Mouse (Mus musculus) neural tube, embryonic 14.5 days (tissue): Measurements from ENCODE around the gene Ttc29. TPM values are rescaled to one million over a fixed set of nuclear protein-coding genes. Genes with fewer than 3 reads are reported as not detected.

Source experiments
- ATAC-seq: fragments of 200-750 bp; cut with Nextera tagmentation; 2 replicates; pipeline ENCODE4 v1.8.0; 2017; ENCODE audit warnings: low read depth, mild to moderate bottlenecking, moderate TSS enrichment, moderate library complexity
- H3K27ac ChIP-seq: fragments of 300-500 bp; sonication (generic); 2 replicates; pipeline ENCODE4 v1.5.1; 2014; ENCODE audit warnings: low read depth, mild to moderate bottlenecking, control low read depth, low read length, moderate library complexity, mixed read lengths
- H3K27me3 ChIP-seq: fragments of 300-500 bp; sonication (generic); 2 replicates; pipeline ENCODE4 v1.6.1; 2014; ENCODE audit warnings: low read length; ENCODE audit not compliant: control insufficient read depth, insufficient read depth
- H3K36me3 ChIP-seq: fragments of 300-500 bp; sonication (generic); 2 replicates; pipeline ENCODE4 v1.6.1; 2014; ENCODE audit warnings: low read length, mixed read lengths; ENCODE audit not compliant: control insufficient read depth, insufficient read depth
- H3K4me1 ChIP-seq: fragments of 300-500 bp; sonication (generic); 2 replicates; pipeline ENCODE4 v1.6.1; 2014; ENCODE audit warnings: low read length; ENCODE audit not compliant: control insufficient read depth, insufficient read depth
- H3K4me2 ChIP-seq: fragments of 300-500 bp; sonication (generic); 2 replicates; pipeline ENCODE4 v1.6.1; 2014; ENCODE audit warnings: mild to moderate bottlenecking, low read depth, low read length, control low read depth
- H3K4me3 ChIP-seq: fragments of 300-500 bp; sonication (generic); 2 replicates; pipeline ENCODE4 v1.5.1; 2014; ENCODE audit warnings: low read depth, low read length, control low read depth, mixed read lengths
- H3K9ac ChIP-seq: fragments of 300-500 bp; sonication (generic); replicated peaks from 2 replicates; pipeline ENCODE4 v1.6.1; 2014; ENCODE audit warnings: low read depth, mild to moderate bottlenecking, control low read depth, low read length, mixed read lengths
- H3K9me3 ChIP-seq: fragments of 300-500 bp; sonication (generic); 2 replicates; pipeline ENCODE4 v1.6.1; 2016; ENCODE audit warnings: low read length; ENCODE audit not compliant: control insufficient read depth
- WGBS: fragments of 180-500 bp; shearing (Covaris S2); extraction: QIAGEN DNeasy Blood & Tissue Kit; methylation state at CpG from one replicate; pipeline ENCODE4 v1.1.7; 2014; 5-methylcytosine and 5-hydroxymethylcytosine counted together
- polyA plus RNA-seq: library from polyadenylated mRNA; unstranded; fragments of >200 nt; fragmentation: Nextera tagmentation; extraction: Ambion mirVana; gene quantifications from 2 replicates; pipeline ENCODE4 v1.2.1, GENCODE M21; 2014

Gene Ttc29
- polyA plus RNA-seq, 1 experiment from 2014 or later, result 0.58 TPM

DNA sequence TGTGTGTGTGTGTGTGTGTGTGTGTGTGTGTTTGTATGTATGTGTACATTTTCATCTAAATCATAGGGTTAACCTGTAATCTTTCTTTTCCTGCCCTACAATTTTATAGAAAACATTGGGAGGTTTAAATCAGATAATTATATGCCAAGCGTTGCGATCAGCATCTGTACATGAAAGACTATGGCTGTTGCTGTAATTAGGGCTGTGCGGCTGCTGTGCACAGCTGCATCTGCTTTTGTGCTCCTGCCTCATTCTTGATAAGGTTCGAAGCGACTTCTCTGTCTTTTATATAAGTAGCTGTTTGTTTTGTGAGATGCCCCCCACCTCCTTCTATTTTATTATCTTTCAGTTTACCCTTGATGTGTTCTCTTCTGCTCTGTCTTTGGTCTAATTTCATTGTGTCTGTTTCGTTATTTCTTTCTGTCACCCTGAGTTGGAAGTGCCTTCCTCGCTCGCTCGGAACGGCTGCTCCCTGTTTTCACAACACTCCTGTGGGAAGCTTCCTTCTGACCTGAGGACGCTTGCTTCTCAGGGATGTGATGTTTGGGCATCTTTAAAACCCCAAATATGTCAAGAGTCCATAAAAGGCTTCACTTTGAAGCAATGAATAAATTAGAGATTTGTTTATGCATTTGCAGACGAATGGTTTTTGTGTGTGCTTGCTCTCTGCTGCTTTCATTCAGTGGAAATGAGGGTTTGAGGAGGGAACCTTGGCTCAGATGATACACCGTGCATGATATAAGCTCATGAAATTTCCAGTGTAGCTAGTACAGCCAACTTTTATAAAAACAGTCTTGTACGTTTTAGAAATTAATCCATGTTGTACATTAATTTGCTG lies 20.0 kb downstream of the Ttc29 start:
- H3K4me1 ChIP-seq, result no peaks in the 10 kb centered on the region
- no peaks in the 10 kb centered on the region for H3K27me3 ChIP-seq
- no peak overlapping the region for H3K4me3 ChIP-seq
- H3K9me3 ChIP-seq, result no peaks in the 10 kb centered on the region
- H3K27ac ChIP-seq, result no peak overlapping the region
- peak overlapping the region; percentile 23; the same call in 1 of the 2 replicates for H3K4me2 ChIP-seq
- no peaks in the 10 kb centered on the region for H3K36me3 ChIP-seq
- no peak for ATAC-seq
- 32% methylated on average over 14 of the region's 14 CpGs for WGBS
- peak overlapping the region; percentile 4; the same call in 1 of the 2 replicates for H3K9ac ChIP-seq

DNA sequence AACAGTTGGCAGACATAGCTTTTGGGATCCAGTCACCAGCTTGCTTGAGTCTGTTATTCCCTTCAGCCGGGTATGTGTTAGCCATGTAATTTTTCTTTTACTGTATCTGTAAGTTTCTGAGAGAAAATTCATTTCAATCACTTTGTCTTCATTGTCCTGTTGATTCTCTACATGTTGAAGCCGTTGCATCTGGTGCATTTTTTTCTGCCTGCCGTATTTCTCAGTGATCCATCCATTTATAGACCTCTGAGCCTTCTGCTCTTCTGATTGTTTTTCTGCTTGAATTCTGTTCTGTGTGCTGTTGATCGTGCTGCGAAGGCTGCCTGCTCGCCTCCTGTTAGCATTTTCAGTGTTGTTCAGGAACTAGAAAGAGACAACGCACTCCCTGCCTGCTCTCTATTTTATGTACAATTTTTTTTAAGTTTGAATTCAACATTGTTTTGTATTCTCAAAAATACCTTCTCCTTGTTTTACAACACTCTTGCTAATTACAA lies 20.7 kb downstream of the Ttc29 start:
- 62% methylated on average over 7 of the region's 7 CpGs for WGBS
- Histone ChIP-seq H3K27me3 (no peaks in the 10 kb centered on the region), H3K4me3 (no peak overlapping the region), H3K9ac (no peak overlapping the region), H3K27ac (no peak overlapping the region), H3K4me1 (no peaks in the 10 kb centered on the region), H3K36me3 (no peaks in the 10 kb centered on the region), H3K9me3 (no peaks in the 10 kb centered on the region), H3K4me2 (no peak overlapping the region; the same call in 1 of the 2 replicates)
- no peak for ATAC-seq

DNA sequence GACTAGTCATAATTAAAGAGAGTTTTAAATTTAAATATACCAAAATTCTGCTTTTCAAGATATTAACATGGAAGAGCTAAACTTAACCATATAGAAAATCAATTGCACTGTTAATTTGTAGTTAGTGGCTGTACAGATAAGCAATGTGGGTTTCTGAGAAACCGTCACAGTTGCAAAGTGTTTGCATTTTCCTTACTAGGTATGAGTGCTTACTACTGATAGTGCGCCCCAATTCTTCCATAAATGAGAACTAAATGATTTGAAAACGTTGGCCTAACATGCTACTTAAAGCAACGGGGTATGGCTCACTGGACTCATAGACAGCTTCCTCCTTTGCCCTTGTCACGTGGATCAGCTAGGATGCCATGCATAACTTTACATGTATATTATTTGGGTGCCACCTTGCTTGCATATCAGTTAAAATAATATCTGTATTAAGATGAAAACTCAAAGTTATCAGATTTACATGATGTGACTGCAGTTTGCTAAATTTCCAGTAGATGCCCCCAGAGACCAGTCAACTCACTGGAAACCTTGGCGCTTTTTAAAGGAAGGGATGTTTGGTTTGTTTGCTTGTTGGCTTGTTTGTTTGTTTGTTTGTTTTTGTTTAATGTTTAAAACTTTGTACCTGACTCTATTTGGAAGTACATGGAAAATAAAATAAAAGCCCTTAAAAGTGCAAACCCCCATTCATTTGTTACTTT lies 25.0 kb downstream of the Ttc29 start:
- Histone ChIP-seq H3K9ac (no peak overlapping the region), H3K4me3 (no peak overlapping the region), H3K9me3 (no peaks in the 10 kb centered on the region), H3K4me1 (no peaks in the 10 kb centered on the region), H3K27ac (no peak overlapping the region), H3K4me2 (no peak overlapping the region), H3K36me3 (no peaks in the 10 kb centered on the region), H3K27me3 (no peaks in the 10 kb centered on the region)
- ATAC-seq, result no peak
- WGBS, result 64% methylated on average over 6 of the region's 6 CpGs

DNA sequence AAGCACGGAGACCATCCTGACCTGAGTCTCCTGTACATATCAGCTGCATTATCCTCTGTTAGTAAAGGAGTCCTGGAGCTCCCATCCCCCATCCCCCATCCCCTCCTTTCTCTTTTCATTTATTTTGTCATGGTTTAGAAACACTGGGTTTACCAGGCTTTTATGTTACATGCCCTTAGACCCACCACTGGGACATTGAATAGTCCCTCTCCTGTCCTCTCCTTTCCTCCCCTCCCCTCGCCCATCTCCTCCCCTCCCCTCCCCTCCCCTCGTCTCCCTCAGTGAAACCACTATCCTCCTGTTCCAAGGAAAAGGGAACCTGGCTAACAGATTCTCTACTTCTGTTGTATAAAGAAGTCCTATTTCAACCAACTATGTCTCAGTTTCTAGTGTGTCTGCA lies 38.0 kb downstream of the Ttc29 start:
- Histone ChIP-seq H3K4me2 (no peak overlapping the region), H3K4me3 (no peak overlapping the region), H3K4me1 (no peaks in the 10 kb centered on the region), H3K36me3 (no peaks in the 10 kb centered on the region), H3K9ac (no peak overlapping the region), H3K27ac (no peak overlapping the region), H3K9me3 (no peaks in the 10 kb centered on the region), H3K27me3 (no peaks in the 10 kb centered on the region)
- ATAC-seq, result no peak
- WGBS, result 16% methylated on average over 3 of the region's 3 CpGs

DNA sequence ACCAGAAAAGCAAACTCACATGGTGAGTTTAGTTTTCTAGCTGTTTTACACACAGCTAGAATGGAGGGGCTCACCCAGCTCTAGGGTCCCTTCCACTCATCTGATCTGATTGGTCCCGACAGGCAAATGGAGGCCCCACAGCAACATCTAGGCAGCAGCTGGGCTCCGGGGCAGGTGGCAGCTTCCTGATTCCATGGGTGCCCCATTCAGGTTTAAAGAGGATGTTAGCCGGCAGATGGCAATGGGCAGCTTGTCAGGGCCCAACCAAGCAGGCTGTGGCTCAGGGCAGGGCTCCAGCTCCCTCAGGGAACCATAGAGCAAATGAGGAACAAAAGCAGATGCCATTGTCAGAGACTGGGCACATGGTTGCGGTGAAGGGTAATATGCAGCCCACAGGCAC lies 41.3 kb downstream of the Ttc29 start:
- H3K4me1 ChIP-seq, result no peaks in the 10 kb centered on the region
- H3K9ac ChIP-seq, result no peak overlapping the region
- no peaks in the 10 kb centered on the region for H3K27me3 ChIP-seq
- no peaks in the 10 kb centered on the region for H3K9me3 ChIP-seq
- no peak overlapping the region for H3K27ac ChIP-seq
- H3K4me3 ChIP-seq, result no peak overlapping the region
- peak; percentile 49; the same call in 1 of the 2 replicates for ATAC-seq
- 63% methylated on average over 4 of the region's 4 CpGs for WGBS
- H3K36me3 ChIP-seq, result no peaks in the 10 kb centered on the region
- H3K4me2 ChIP-seq, result no peak overlapping the region

DNA sequence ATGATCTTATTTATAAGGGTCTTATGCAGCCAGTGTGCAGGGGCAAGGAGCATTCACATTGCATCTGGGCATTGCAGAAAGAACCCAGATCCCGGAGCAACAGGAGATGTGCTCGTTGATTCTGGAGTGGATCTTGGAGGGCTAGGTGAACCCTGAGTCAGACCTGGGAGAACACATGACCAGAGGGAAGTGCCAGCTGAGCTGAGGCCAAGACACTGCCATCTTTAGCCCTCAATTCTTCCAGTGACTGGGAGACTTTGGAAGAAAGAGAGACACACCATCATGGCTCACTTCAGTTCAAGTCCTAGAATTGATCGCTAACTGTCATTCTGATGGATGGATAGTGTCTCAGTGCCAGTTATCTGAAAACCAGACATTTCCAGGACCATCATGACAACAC lies 41.9 kb downstream of the Ttc29 start:
- WGBS, result 95% methylated on average over 3 of the region's 3 CpGs
- H3K27ac ChIP-seq, result no peak overlapping the region
- no peak for ATAC-seq

DNA sequence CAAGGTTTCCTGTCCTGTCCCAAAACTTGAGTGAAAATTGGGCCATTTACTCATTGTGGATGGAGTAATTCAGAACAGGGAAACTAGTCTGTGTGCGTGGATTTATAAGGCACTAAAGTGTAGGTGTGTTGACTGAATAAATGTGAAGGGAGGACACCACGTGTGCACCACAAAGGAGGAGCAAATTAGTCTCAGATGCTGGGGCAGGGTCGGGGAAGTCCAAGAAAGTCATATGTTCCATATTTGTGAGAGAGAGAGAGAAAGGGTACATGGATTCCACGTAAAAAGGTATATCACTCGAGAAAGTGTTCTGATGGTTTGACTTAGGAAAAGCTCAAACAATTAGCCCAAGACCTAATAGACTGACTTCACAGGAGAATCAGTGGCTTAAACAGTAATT lies 52.4 kb downstream of the Ttc29 start:
- no peak for ATAC-seq
- H3K36me3 ChIP-seq, result no peaks in the 10 kb centered on the region
- H3K4me1 ChIP-seq, result no peaks in the 10 kb centered on the region
- H3K9ac ChIP-seq, result no peak overlapping the region
- H3K27me3 ChIP-seq, result no peaks in the 10 kb centered on the region
- no peak overlapping the region for H3K4me2 ChIP-seq
- no peak overlapping the region for H3K4me3 ChIP-seq
- H3K9me3 ChIP-seq, result no peaks in the 10 kb centered on the region
- WGBS, result 74% methylated on average over 5 of the region's 5 CpGs
- no peak overlapping the region for H3K27ac ChIP-seq

More for the DNA sequence above, 41.9 kb downstream of the Ttc29 start:
- H3K4me2 ChIP-seq, result no peak overlapping the region
- no peak overlapping the region for H3K9ac ChIP-seq
- no peaks in the 10 kb centered on the region for H3K27me3 ChIP-seq
- no peaks in the 10 kb centered on the region for H3K9me3 ChIP-seq
- no peak overlapping the region for H3K4me3 ChIP-seq
- no peaks in the 10 kb centered on the region for H3K36me3 ChIP-seq
- H3K4me1 ChIP-seq, result no peaks in the 10 kb centered on the region

DNA sequence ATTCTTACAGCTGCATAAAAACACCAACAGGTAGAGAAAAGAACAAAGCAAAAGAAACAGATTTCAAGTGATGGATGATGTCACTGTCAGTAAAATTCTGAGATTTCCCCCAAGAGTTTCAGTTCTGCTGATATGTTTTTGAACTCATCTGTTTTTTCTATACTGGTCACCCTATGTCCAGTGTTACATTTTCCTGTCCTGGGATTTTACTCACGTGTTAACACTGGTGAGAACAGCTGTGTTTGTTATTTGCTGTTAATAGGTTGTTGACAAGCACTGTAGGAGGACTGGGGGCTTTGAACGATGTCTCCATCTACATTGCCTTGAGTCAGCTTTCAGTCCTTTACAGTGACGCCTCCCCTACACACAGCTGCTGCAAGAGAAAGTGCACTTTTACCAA lies 53.1 kb downstream of the Ttc29 start:
- no peak for ATAC-seq
- Histone ChIP-seq H3K4me1 (no peaks in the 10 kb centered on the region), H3K4me3 (no peak overlapping the region), H3K9me3 (no peaks in the 10 kb centered on the region), H3K9ac (no peak overlapping the region), H3K36me3 (no peaks in the 10 kb centered on the region), H3K27ac (no peak overlapping the region), H3K4me2 (no peak overlapping the region), H3K27me3 (no peaks in the 10 kb centered on the region)
- 25% methylated on average over 3 of the region's 3 CpGs for WGBS

DNA sequence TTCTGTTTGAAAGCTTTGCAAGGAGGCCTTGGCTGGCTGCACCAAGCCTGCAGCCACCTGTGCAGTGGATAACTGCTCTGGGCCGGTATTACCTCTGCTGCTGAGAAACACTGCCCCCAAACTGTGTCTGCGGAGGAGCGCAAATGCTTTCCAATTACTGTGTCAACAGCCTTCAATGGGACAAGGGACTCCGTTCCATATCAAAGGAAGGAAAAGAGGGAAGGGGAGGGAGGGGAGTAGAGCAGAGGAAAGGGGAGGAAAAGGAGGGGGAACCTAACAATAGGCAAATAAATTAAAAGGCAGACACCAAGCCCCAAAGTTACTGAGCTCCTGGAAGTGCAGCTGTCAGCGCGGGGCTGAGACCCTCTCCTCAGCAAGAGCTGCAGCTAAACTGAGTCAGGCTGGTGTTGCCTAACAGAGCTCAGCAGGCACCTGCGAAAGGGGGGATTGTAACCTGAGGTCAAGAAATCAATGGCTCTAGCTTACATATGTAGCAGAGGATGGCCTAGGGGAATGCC lies 54.9 kb downstream of the Ttc29 start:
- Histone ChIP-seq H3K36me3 (no peaks in the 10 kb centered on the region), H3K9me3 (no peaks in the 10 kb centered on the region), H3K4me3 (no peak overlapping the region), H3K27me3 (no peaks in the 10 kb centered on the region), H3K4me1 (no peaks in the 10 kb centered on the region), H3K27ac (no peak overlapping the region), H3K9ac (no peak overlapping the region), H3K4me2 (no peak overlapping the region)
- 4% methylated on average over 7 of the region's 7 CpGs for WGBS
- ATAC-seq, result no peak
